Mouse (Mus musculus) hindbrain, embryonic 14.5 days (tissue): ENCODE measurements around the gene Clip4. TPM values are rescaled to one million over a fixed set of nuclear protein-coding genes. Genes with fewer than 3 reads are reported as not detected.

Experiments used
- ATAC-seq: fragments of 200-750 bp; cut with Nextera tagmentation; 2 replicates; pipeline ENCODE4 v1.8.0; 2017; ENCODE audit warnings: moderate number of reproducible peaks, mild to moderate bottlenecking, moderate TSS enrichment, moderate library complexity; ENCODE audit not compliant: low FRiP score
- DNase-seq: peaks from one replicate; pipeline ENCODE4 v3.0.0-alpha.2; 2015; ENCODE audit warnings: low spot score
- H3K27ac ChIP-seq: fragments of 300-500 bp; sonication (generic); 2 replicates; pipeline ENCODE4 v1.5.1; 2014; ENCODE audit warnings: mild to moderate bottlenecking, moderate library complexity
- H3K27me3 ChIP-seq: fragments of 300-500 bp; sonication (generic); 2 replicates; pipeline ENCODE4 v1.6.1; 2014; ENCODE audit warnings: mild to moderate bottlenecking, low read length, mixed read lengths; ENCODE audit not compliant: control insufficient read depth, insufficient read depth
- H3K36me3 ChIP-seq: fragments of 300-500 bp; sonication (generic); replicated peaks from 2 replicates; pipeline ENCODE4 v1.6.1; 2014; ENCODE audit not compliant: control insufficient read depth, insufficient read depth
- H3K4me1 ChIP-seq: fragments of 300-500 bp; sonication (generic); replicated peaks from 2 replicates; pipeline ENCODE4 v1.6.1; 2014; ENCODE audit warnings: antibody characterized with exemption, low read length, mixed read lengths; ENCODE audit not compliant: control insufficient read depth, insufficient read depth
- H3K4me2 ChIP-seq: fragments of 300-500 bp; sonication (generic); replicated peaks from 2 replicates; pipeline ENCODE4 v1.6.1; 2014; ENCODE audit warnings: mild to moderate bottlenecking, moderate library complexity
- H3K4me3 ChIP-seq: fragments of 300-500 bp; sonication (generic); replicated peaks from 2 replicates; pipeline ENCODE4 v1.5.1; 2014; ENCODE audit warnings: mild to moderate bottlenecking, low read length
- H3K9ac ChIP-seq: fragments of 300-500 bp; sonication (generic); 2 replicates; pipeline ENCODE4 v1.6.1; 2014
- H3K9me3 ChIP-seq: fragments of 300-500 bp; sonication (generic); 2 replicates; pipeline ENCODE4 v1.6.1; 2016; ENCODE audit warnings: low read length; ENCODE audit not compliant: control insufficient read depth
- WGBS: fragments of 180-500 bp; shearing (Covaris S2); extraction: QIAGEN DNeasy Blood & Tissue Kit; methylation state at CpG from one replicate; pipeline ENCODE4 v1.1.7; 2014; 5-methylcytosine and 5-hydroxymethylcytosine counted together
- polyA plus RNA-seq: library from polyadenylated mRNA; unstranded; fragments of >200 nt; fragmentation: Nextera tagmentation; extraction: Ambion mirVana; gene quantifications from 2 replicates; pipeline ENCODE4 v1.2.1, GENCODE M21; 2014

The Clip4 gene
- polyA plus RNA-seq, 1 experiment from 2014 or later: 15.8 TPM

- no peak within 1 kb of the TSS for H3K4me3 ChIP-seq
- ATAC-seq (no peak), DNase-seq (no peak)
- H3K36me3 ChIP-seq: no peaks in the 10 kb centered on the region
- H3K4me1 ChIP-seq: no peaks in the 10 kb centered on the region
- H3K4me2 ChIP-seq: no peak within 1 kb of the TSS
- no peaks in the 10 kb centered on the region for H3K9me3 ChIP-seq
- H3K27me3 ChIP-seq: no peaks in the 10 kb centered on the region
- H3K27ac ChIP-seq: no peak within 1 kb of the TSS
- WGBS: 81% methylated on average over 10 of the region's 10 CpGs
- no peak within 1 kb of the TSS for H3K9ac ChIP-seq
Observed at GRCm38 (mm10) chr17:71752831-71753230, 15.4 kb upstream of the Clip4 start, which contains the start of gene Pcare. TSS of gene Pcare (minus strand) at chr17:71752894.

- H3K36me3 ChIP-seq: no peaks in the 10 kb centered on the region
- H3K4me2 ChIP-seq: no peak overlapping the region
- DNase-seq (no peak), ATAC-seq (no peak)
- no peaks in the 10 kb centered on the region for H3K27me3 ChIP-seq
- no peaks in the 10 kb centered on the region for H3K4me1 ChIP-seq
- H3K9ac ChIP-seq: no peak overlapping the region
- H3K9me3 ChIP-seq: no peaks in the 10 kb centered on the region
- no peak overlapping the region for H3K27ac ChIP-seq
- WGBS: 70% methylated on average over 7 of the region's 7 CpGs
- no peak overlapping the region for H3K4me3 ChIP-seq
Observed at GRCm38 (mm10) chr17:71760536-71760935, 7.7 kb upstream of the Clip4 start.

GRCm38 (mm10) chr17:71769564-71769963, 1.3 kb downstream of the Clip4 start:
- H3K4me1 ChIP-seq: 0 out of 2 replicates have a peak, but pooled peaks cover 4% of the 10 kb centered on the region
- H3K27ac ChIP-seq: no peak overlapping the region
- WGBS: 7% methylated on average over 6 of the region's 6 CpGs
- H3K36me3 ChIP-seq: no peaks in the 10 kb centered on the region
- H3K27me3 ChIP-seq: no peaks in the 10 kb centered on the region
- DNase-seq (peak; percentile 35), ATAC-seq (peak; percentile 80)
- H3K9me3 ChIP-seq: no peaks in the 10 kb centered on the region
- H3K4me3 ChIP-seq: no peak overlapping the region
- peak overlapping the region; percentile 24; the same call in 1 of the 2 replicates for H3K4me2 ChIP-seq
- no peak overlapping the region for H3K9ac ChIP-seq

- ATAC-seq (no peak), DNase-seq (no peak)
- Histone ChIP-seq H3K4me2 (no peak overlapping the region), H3K27ac (no peak overlapping the region), H3K4me1 (0 out of 2 replicates have a peak, but pooled peaks cover 4% of the 10 kb centered on the region), H3K36me3 (no peaks in the 10 kb centered on the region), H3K27me3 (no peaks in the 10 kb centered on the region), H3K9ac (no peak overlapping the region), H3K4me3 (no peak overlapping the region), H3K9me3 (no peaks in the 10 kb centered on the region)
- WGBS: 93% methylated on average over 3 of the region's 3 CpGs
Observed at GRCm38 (mm10) chr17:71770696-71771095, 2.4 kb downstream of the Clip4 start.

GRCm38 (mm10) chr17:71774173-71774572, 5.9 kb downstream of the Clip4 start:
- H3K27me3 ChIP-seq: no peaks in the 10 kb centered on the region
- H3K4me1 ChIP-seq: 0 out of 2 replicates have a peak, but pooled peaks cover 4% of the 10 kb centered on the region
- WGBS: 74% methylated on average over 4 of the region's 4 CpGs
- no peak overlapping the region for H3K9ac ChIP-seq
- no peaks in the 10 kb centered on the region for H3K36me3 ChIP-seq
- ATAC-seq (no peak), DNase-seq (no peak)
- H3K4me2 ChIP-seq: no peak overlapping the region
- no peak overlapping the region for H3K27ac ChIP-seq
- H3K9me3 ChIP-seq: no peaks in the 10 kb centered on the region
- H3K4me3 ChIP-seq: no peak overlapping the region

GRCm38 (mm10) chr17:71775279-71775678, 7.0 kb downstream of the Clip4 start:
- ATAC-seq: no peak
- H3K27ac ChIP-seq: no peak overlapping the region
- H3K4me3 ChIP-seq: no peak overlapping the region
- no peaks in the 10 kb centered on the region for H3K4me1 ChIP-seq
- WGBS: 78% methylated on average over 4 of the region's 4 CpGs
- H3K27me3 ChIP-seq: no peaks in the 10 kb centered on the region
- DNase-seq: no peak
- no peaks in the 10 kb centered on the region for H3K36me3 ChIP-seq
- no peaks in the 10 kb centered on the region for H3K9me3 ChIP-seq
- no peak overlapping the region for H3K9ac ChIP-seq
- no peak overlapping the region for H3K4me2 ChIP-seq

GRCm38 (mm10) chr17:71778696-71779095, 10.4 kb downstream of the Clip4 start:
- ATAC-seq (no peak), DNase-seq (no peak)
- H3K9ac ChIP-seq: no peak overlapping the region
- no peaks in the 10 kb centered on the region for H3K27me3 ChIP-seq
- H3K36me3 ChIP-seq: no peaks in the 10 kb centered on the region
- peaks cover 11% of the 10 kb centered on the region for H3K4me1 ChIP-seq
- H3K9me3 ChIP-seq: no peaks in the 10 kb centered on the region
- H3K4me2 ChIP-seq: no peak overlapping the region
- H3K27ac ChIP-seq: no peak overlapping the region
- WGBS: 74% methylated on average over 3 of the region's 3 CpGs
- H3K4me3 ChIP-seq: no peak overlapping the region

GRCm38 (mm10) chr17:71780490-71780889, 12.2 kb downstream of the Clip4 start:
- no peak for DNase-seq
- no peak for ATAC-seq
- H3K4me3 ChIP-seq: no peak overlapping the region
- H3K9me3 ChIP-seq: no peaks in the 10 kb centered on the region
- 91% methylated on average over 2 of the region's 2 CpGs for WGBS
- H3K36me3 ChIP-seq: no peaks in the 10 kb centered on the region
- no peaks in the 10 kb centered on the region for H3K27me3 ChIP-seq
- no peak overlapping the region for H3K27ac ChIP-seq
- H3K4me1 ChIP-seq: peaks cover 19% of the 10 kb centered on the region
- H3K4me2 ChIP-seq: no peak overlapping the region
- no peak overlapping the region for H3K9ac ChIP-seq

GRCm38 (mm10) chr17:71780945-71781344, 12.7 kb downstream of the Clip4 start:
- Histone ChIP-seq H3K36me3 (no peaks in the 10 kb centered on the region), H3K9me3 (no peaks in the 10 kb centered on the region), H3K9ac (no peak overlapping the region), H3K4me3 (no peak overlapping the region), H3K4me1 (peaks cover 19% of the 10 kb centered on the region), H3K27ac (no peak overlapping the region), H3K4me2 (no peak overlapping the region), H3K27me3 (no peaks in the 10 kb centered on the region)
- DNase-seq (no peak), ATAC-seq (no peak)
- 88% methylated on average over 4 of the region's 4 CpGs for WGBS

- Histone ChIP-seq H3K4me3 (peak overlapping the region; percentile 91), H3K27me3 (no peaks in the 10 kb centered on the region), H3K9me3 (no peaks in the 10 kb centered on the region), H3K9ac (peak overlapping the region; percentile 89), H3K27ac (peak overlapping the region; percentile 83), H3K4me2 (peak overlapping the region; percentile 87), H3K36me3 (no peaks in the 10 kb centered on the region), H3K4me1 (peaks cover 19% of the 10 kb centered on the region)
- DNase-seq (peak; percentile 74), ATAC-seq (peak; percentile 92)
- WGBS: under 1% methylated on average over 18 of the region's 29 CpGs
Observed at GRCm38 (mm10) chr17:71782242-71782698, 14.0 kb downstream of the Clip4 start.
